Mouse (Mus musculus) liver, embryonic 12.5 days (tissue): ENCODE results near the gene Nudt7. TPM values are rescaled to one million over a fixed set of nuclear protein-coding genes. Genes with fewer than 3 reads are reported as not detected.

Experiments
- ATAC-seq: fragments of 200-750 bp; cut with Nextera tagmentation; 2 replicates; pipeline ENCODE4 v1.8.0; 2017; ENCODE audit warnings: moderate number of reproducible peaks, mild to moderate bottlenecking, moderate library complexity
- H3K27ac ChIP-seq: fragments of 300-500 bp; sonication (generic); 2 replicates; pipeline ENCODE4 v1.5.1; 2016; ENCODE audit warnings: mild to moderate bottlenecking
- H3K27me3 ChIP-seq: fragments of 300-500 bp; sonication (generic); replicated peaks from 2 replicates; pipeline ENCODE4 v1.6.1; 2016; ENCODE audit warnings: mild to moderate bottlenecking, moderate library complexity
- H3K36me3 ChIP-seq: fragments of 300-500 bp; sonication (generic); 2 replicates; pipeline ENCODE4 v1.6.1; 2016; ENCODE audit warnings: mild to moderate bottlenecking, moderate library complexity
- H3K4me1 ChIP-seq: fragments of 300-500 bp; sonication (generic); 2 replicates; pipeline ENCODE4 v1.6.1; 2016
- H3K4me2 ChIP-seq: fragments of 300-500 bp; sonication (generic); 2 replicates; pipeline ENCODE4 v1.6.1; 2016; ENCODE audit warnings: mild to moderate bottlenecking, moderate library complexity
- H3K4me3 ChIP-seq: fragments of 300-500 bp; sonication (generic); 2 replicates; pipeline ENCODE4 v1.5.1; 2016; ENCODE audit warnings: mild to moderate bottlenecking, moderate library complexity
- H3K9ac ChIP-seq: fragments of 300-500 bp; sonication (generic); 2 replicates; pipeline ENCODE4 v1.6.1; 2016; ENCODE audit warnings: mild to moderate bottlenecking, moderate library complexity
- H3K9me3 ChIP-seq: fragments of 300-500 bp; sonication (generic); replicated peaks from 2 replicates; pipeline ENCODE4 v1.6.1; 2016; ENCODE audit warnings: mild to moderate bottlenecking, moderate library complexity
- WGBS: fragments of 180-500 bp; shearing (Covaris S2); methylation state at CpG from one replicate; pipeline ENCODE4 v1.1.7; 2016; ENCODE audit not compliant: insufficient replicate concordance; 5-methylcytosine and 5-hydroxymethylcytosine counted together
- polyA plus RNA-seq: library from polyadenylated mRNA; unstranded; fragments of >200 nt; fragmentation: Nextera tagmentation; extraction: Ambion mirVana; gene quantifications from 2 replicates; pipeline ENCODE4 v1.2.1, GENCODE M21; 2016

The Nudt7 gene
- polyA plus RNA-seq, 1 experiment from 2014 or later: 14.6 TPM

GRCm38 (mm10) chr8:114121781-114122180, 11.6 kb upstream of the Nudt7 start:
- Histone ChIP-seq H3K4me3 (no peak overlapping the region), H3K27ac (no peak overlapping the region), H3K4me1 (no peaks in the 10 kb centered on the region), H3K4me2 (no peak overlapping the region), H3K27me3 (no peaks in the 10 kb centered on the region), H3K36me3 (no peaks in the 10 kb centered on the region), H3K9me3 (no peaks in the 10 kb centered on the region), H3K9ac (no peak overlapping the region)
- 72% methylated on average over 1 of the region's 1 CpGs for WGBS
- no peak for ATAC-seq

GRCm38 (mm10) chr8:114123611-114124010, 9.7 kb upstream of the Nudt7 start:
- no peak overlapping the region for H3K27ac ChIP-seq
- H3K4me2 ChIP-seq: no peak overlapping the region
- no peak overlapping the region for H3K4me3 ChIP-seq
- H3K27me3 ChIP-seq: no peaks in the 10 kb centered on the region
- no peak overlapping the region for H3K9ac ChIP-seq
- H3K36me3 ChIP-seq: no peaks in the 10 kb centered on the region
- H3K9me3 ChIP-seq: no peaks in the 10 kb centered on the region
- whole genome bisulfite sequencing: 28% methylated on average over 3 of the region's 3 CpGs
- no peaks in the 10 kb centered on the region for H3K4me1 ChIP-seq
- ATAC-seq: no peak

GRCm38 (mm10) chr8:114124084-114124750, 9.1 kb upstream of the Nudt7 start:
- ATAC-seq: no peak
- no peaks in the 10 kb centered on the region for H3K9me3 ChIP-seq
- H3K4me3 ChIP-seq: no peak overlapping the region
- no peak overlapping the region for H3K9ac ChIP-seq
- H3K4me1 ChIP-seq: no peaks in the 10 kb centered on the region
- no peaks in the 10 kb centered on the region for H3K27me3 ChIP-seq
- H3K4me2 ChIP-seq: no peak overlapping the region
- no peaks in the 10 kb centered on the region for H3K36me3 ChIP-seq
- H3K27ac ChIP-seq: no peak overlapping the region
- 49% methylated on average over 4 of the region's 4 CpGs for WGBS

- Histone ChIP-seq H3K27me3 (no peaks in the 10 kb centered on the region), H3K4me1 (peaks cover 30% of the 10 kb centered on the region), H3K9me3 (no peaks in the 10 kb centered on the region), H3K9ac (no peak overlapping the region), H3K36me3 (no peaks in the 10 kb centered on the region), H3K4me2 (no peak overlapping the region), H3K27ac (no peak overlapping the region), H3K4me3 (no peak overlapping the region)
- no peak for ATAC-seq
- 76% methylated on average over 7 of the region's 7 CpGs for WGBS
Observed at GRCm38 (mm10) chr8:114130838-114131237, 2.5 kb upstream of the Nudt7 start.

GRCm38 (mm10) chr8:114131421-114131820, 1.9 kb upstream of the Nudt7 start:
- Histone ChIP-seq H3K4me1 (peaks cover 35% of the 10 kb centered on the region), H3K27me3 (no peaks in the 10 kb centered on the region), H3K36me3 (no peaks in the 10 kb centered on the region), H3K9me3 (no peaks in the 10 kb centered on the region), H3K4me2 (no peak overlapping the region), H3K27ac (no peak overlapping the region), H3K9ac (no peak overlapping the region), H3K4me3 (no peak overlapping the region)
- no peak for ATAC-seq
- 86% methylated on average over 4 of the region's 4 CpGs for WGBS

- Histone ChIP-seq H3K4me3 (peak overlapping the region; percentile 70), H3K9me3 (no peaks in the 10 kb centered on the region), H3K27ac (no peak overlapping the region), H3K4me1 (peaks cover 49% of the 10 kb centered on the region), H3K36me3 (0 out of 2 replicates have a peak, but pooled peaks cover 4% of the 10 kb centered on the region), H3K27me3 (no peaks in the 10 kb centered on the region), H3K9ac (no peak overlapping the region), H3K4me2 (peak overlapping the region; percentile 86)
- WGBS: 22% methylated on average over 14 of the region's 14 CpGs
- ATAC-seq: peak; percentile 1
Observed at GRCm38 (mm10) chr8:114133050-114133509, 277 bp upstream of the Nudt7 start.

GRCm38 (mm10) chr8:114136750-114137149, 3.4 kb downstream of the Nudt7 start:
- no peak overlapping the region for H3K9ac ChIP-seq
- no peak overlapping the region for H3K4me3 ChIP-seq
- no peaks in the 10 kb centered on the region for H3K27me3 ChIP-seq
- H3K36me3 ChIP-seq: 0 out of 2 replicates have a peak, but pooled peaks cover 4% of the 10 kb centered on the region
- H3K9me3 ChIP-seq: no peaks in the 10 kb centered on the region
- WGBS: 28% methylated on average over 1 of the region's 1 CpGs
- peak; percentile 66 for ATAC-seq
- peaks cover 49% of the 10 kb centered on the region for H3K4me1 ChIP-seq
- H3K27ac ChIP-seq: no peak overlapping the region
- H3K4me2 ChIP-seq: no peak overlapping the region

GRCm38 (mm10) chr8:114137181-114137580, 3.8 kb downstream of the Nudt7 start:
- Histone ChIP-seq H3K27ac (no peak overlapping the region), H3K9me3 (no peaks in the 10 kb centered on the region), H3K27me3 (no peaks in the 10 kb centered on the region), H3K4me1 (peaks cover 51% of the 10 kb centered on the region), H3K9ac (no peak overlapping the region), H3K4me2 (no peak overlapping the region), H3K36me3 (0 out of 2 replicates have a peak, but pooled peaks cover 4% of the 10 kb centered on the region), H3K4me3 (no peak overlapping the region)
- no peak for ATAC-seq
- 68% methylated on average over 5 of the region's 5 CpGs for WGBS

GRCm38 (mm10) chr8:114140437-114140836, 7.1 kb downstream of the Nudt7 start:
- WGBS: 54% methylated on average over 2 of the region's 2 CpGs
- H3K4me3 ChIP-seq: no peak overlapping the region
- no peak overlapping the region for H3K9ac ChIP-seq
- H3K27me3 ChIP-seq: no peaks in the 10 kb centered on the region
- no peaks in the 10 kb centered on the region for H3K9me3 ChIP-seq
- peaks cover 41% of the 10 kb centered on the region for H3K4me1 ChIP-seq
- H3K27ac ChIP-seq: no peak overlapping the region
- peaks cover 4% of the 10 kb centered on the region; the same call in 1 of the 2 replicates for H3K36me3 ChIP-seq
- ATAC-seq: no peak
- H3K4me2 ChIP-seq: no peak overlapping the region

GRCm38 (mm10) chr8:114142199-114142598, 8.8 kb downstream of the Nudt7 start:
- no peaks in the 10 kb centered on the region for H3K27me3 ChIP-seq
- peaks cover 3% of the 10 kb centered on the region; the same call in 1 of the 2 replicates for H3K36me3 ChIP-seq
- H3K4me1 ChIP-seq: peaks cover 24% of the 10 kb centered on the region
- H3K4me3 ChIP-seq: no peak overlapping the region
- no peak overlapping the region for H3K27ac ChIP-seq
- no peaks in the 10 kb centered on the region for H3K9me3 ChIP-seq
- no peak overlapping the region for H3K4me2 ChIP-seq
- peak; percentile 51; the same call in 1 of the 2 replicates for ATAC-seq
- no peak overlapping the region for H3K9ac ChIP-seq

GRCm38 (mm10) chr8:114143645-114144290, 10.4 kb downstream of the Nudt7 start:
- peaks cover 17% of the 10 kb centered on the region for H3K4me1 ChIP-seq
- no peak overlapping the region for H3K27ac ChIP-seq
- WGBS: 63% methylated on average over 4 of the region's 4 CpGs
- H3K36me3 ChIP-seq: peaks cover 8% of the 10 kb centered on the region; the same call in 1 of the 2 replicates
- no peaks in the 10 kb centered on the region for H3K9me3 ChIP-seq
- H3K4me2 ChIP-seq: no peak overlapping the region
- H3K27me3 ChIP-seq: no peaks in the 10 kb centered on the region
- no peak overlapping the region for H3K9ac ChIP-seq
- ATAC-seq: no peak
- no peak overlapping the region for H3K4me3 ChIP-seq

- Histone ChIP-seq H3K36me3 (peaks cover 14% of the 10 kb centered on the region), H3K27me3 (no peaks in the 10 kb centered on the region), H3K9ac (no peak overlapping the region), H3K4me3 (no peak overlapping the region), H3K4me2 (no peak overlapping the region), H3K4me1 (no peaks in the 10 kb centered on the region), H3K27ac (no peak overlapping the region), H3K9me3 (no peaks in the 10 kb centered on the region)
- WGBS: 69% methylated on average over 6 of the region's 6 CpGs
- ATAC-seq: no peak
Observed at GRCm38 (mm10) chr8:114153311-114154045, 20.1 kb downstream of the Nudt7 start.
